Mouse (Mus musculus) heart, postnatal 14 days (tissue): ENCODE measurements around the gene Minos1. TPM values are rescaled to one million over a fixed set of nuclear protein-coding genes. Genes with fewer than 3 reads are reported as not detected.

Experiments
- DNase-seq, 2 experiments: peaks; one replicate each; pipeline ENCODE4 v3.0.0; 2021 to 2022
- intact Hi-C: fragments of 180-260 bp; cut with DNase I; formaldehyde crosslinking; loops from one replicate; pipeline ENCODE4 v1.15.1; 2025
- total RNA-seq, 2 experiments: library from RNA; stranded (reverse); gene quantifications; 2 replicates each; pipeline ENCODE4 v1.2.3; 2021

Gene Minos1
- total RNA-seq, 2 experiments from 2014 or later, result 731 to 790 TPM

GRCm38 (mm10) chr4:139105453-139105852 lies 25.5 kb downstream of the Minos1 start:
- intact Hi-C loops, result no loop called here
- DNase-seq, result no peak

DNA sequence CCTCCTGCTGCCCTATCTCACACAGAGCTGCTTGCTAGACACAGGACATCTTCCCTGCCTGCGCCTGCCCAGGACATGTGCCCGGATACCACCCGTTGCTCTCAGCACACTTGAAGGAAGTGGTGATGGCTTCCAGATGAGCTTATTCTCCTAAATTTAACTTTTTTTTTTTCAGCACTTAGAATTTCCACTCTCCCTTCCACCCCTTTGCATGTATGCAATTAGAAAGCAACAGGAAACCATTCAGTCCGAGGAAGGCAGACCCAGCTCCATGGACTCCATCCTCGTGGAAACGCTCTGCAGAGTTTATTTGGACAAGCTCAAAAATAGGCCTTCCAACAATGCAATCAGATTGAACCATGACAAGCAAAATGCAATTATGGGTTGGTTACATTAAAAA lies 29.4 kb downstream of the Minos1 start:
- intact Hi-C loops, result no loop called here
- no peak for DNase-seq

DNA sequence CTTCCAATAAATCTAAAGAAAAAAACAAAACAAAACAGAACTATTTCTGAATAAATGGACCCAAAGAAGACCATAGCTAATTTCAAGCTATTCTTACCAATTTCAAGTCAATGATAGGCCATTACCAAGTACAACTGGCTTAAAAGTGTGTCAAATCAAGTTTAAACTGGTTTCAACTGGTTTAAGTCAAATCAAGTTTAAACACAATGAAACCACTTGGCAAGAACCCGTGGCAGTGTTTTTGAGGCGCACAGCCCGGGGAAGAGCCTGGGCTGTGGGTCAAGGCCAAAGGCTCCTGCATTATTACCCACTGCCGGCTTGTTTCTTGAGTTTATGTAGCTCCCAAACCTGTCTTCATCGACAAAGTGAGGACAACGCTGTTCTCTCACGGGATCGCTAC lies 30.6 kb downstream of the Minos1 start:
- intact Hi-C loops, result no loop called here
- no peak for DNase-seq

DNA sequence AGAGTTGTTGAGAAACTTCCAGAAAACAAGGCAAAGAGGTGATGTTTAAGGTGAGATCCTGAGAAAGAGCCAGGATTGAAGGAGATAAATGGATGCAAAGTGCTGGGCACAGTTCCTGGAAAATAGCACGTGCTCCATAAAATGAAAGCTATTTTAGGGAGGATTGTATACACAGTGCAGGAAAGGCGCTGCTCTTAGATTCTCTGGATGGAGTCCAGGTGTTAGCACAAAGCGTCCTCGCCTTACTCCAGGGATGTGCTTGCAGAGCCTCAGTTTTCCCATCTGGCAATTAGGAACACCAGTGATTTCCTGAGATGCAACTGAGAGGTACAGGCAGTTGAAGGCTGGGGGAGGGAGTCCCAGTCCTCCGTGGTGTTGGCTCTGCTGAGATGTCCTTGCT lies 34.7 kb downstream of the Minos1 start:
- no peak for DNase-seq
- intact Hi-C loops, result loop anchor here (5.0 kb wide), 1 partner anchor 36 kb away; the partner anchor contains the start of gene Minos1

DNA sequence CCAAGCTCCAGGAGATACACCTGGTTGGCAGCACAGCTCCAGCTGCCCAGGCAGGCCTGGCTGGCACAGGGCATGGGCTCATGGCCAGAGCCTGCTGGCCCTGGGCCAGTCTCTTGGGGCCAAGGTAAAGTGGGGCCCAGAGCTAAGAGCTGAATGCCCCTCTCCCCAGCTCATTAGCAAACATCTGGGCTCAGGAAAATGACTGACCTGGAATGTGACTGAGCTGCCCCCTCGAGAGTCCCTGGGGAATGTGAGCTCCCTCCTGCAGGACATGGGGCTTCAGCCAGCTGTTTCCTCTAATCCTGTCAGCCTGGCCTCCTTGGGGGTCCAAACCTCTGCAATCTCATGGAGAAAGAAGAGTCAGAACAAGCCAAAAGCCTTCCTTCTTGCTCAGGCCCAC lies 35.5 kb downstream of the Minos1 start:
- intact Hi-C loops, result loop anchor here (5.0 kb wide), 1 partner anchor 37 kb away; the partner anchor contains the start of gene Minos1
- peak in 1 of 2 experiments; percentile 39 for DNase-seq

DNA sequence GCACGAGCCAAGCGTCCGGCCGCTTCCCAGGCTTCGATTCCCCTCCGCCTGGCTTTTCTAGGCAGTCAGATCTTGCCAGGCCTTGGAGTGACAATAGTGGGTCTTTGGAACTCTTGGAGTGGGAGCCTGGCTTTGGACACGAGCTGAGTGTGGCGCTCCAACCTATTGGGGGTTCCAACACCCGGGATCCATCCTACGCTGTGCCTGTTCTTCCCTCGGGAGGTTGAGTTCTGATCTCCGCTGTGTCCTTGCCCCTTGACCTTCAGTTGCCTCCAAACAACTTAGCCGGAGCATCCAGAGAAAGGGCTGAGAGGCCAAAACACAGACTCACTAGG lies 37.8 kb downstream of the Minos1 start:
- DNase-seq, result no peak
- intact Hi-C loops, result loop anchor here (5.0 kb wide), 1 partner anchor 99 kb away; the partner anchor contains the start of gene Capzb

- DNase-seq, result peak; percentile 74 to 82
- intact Hi-C loops, result loop anchor here (5.0 kb wide), 1 partner anchor 100 kb away; the partner anchor contains the start of gene Capzb
These were observed 38.3 kb downstream of the Minos1 start, which contains the start of gene Nbl1 for GRCm38 (mm10) chr4:139092356-139093195. Gene Nbl1, minus strand, starts transcription at chr4:139092993.

DNA sequence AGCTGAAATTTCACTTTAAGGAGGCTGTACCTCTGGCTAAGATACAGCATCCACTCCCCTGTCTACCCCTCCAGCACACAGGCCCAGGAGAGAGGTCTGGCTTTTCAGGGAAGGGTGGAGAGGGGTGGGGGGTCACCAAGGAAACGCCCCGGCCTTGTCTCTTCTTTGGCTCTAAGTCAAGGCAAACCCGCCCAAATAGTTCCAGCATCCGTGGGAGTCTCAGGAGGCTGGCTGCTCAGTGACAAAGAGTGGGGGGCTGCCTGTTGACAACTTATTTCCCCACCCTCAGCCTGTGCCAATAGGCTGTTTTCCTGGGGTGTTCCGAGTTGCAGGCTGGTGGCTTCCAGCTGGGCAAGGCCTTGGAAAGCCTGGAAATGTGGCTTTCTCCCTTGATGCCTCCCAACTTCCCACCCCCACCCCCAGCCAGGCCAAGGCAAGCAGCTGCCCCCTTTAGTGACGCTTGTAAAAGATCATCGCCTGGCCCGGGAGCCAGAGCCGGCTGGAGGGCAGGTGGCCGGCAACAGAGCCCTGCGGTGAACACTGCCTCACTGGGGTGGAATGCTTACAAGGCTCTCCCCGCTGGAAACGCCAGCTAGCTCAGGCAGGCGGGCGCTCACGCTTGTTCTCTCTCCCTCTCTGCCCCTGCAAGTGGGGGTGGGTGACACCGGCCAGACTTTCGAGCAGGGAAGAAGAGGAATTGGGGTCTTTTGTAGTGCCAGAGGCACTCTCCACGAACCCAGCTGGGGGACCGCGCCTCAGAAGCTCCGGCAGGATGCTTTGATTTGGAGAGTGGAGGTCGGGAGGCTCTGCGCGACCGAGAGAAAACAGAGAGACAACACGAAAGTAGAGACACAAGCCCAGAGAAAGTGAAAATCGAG lies 39.2 kb downstream of the Minos1 start:
- intact Hi-C loops, result loop anchor here (5.0 kb wide), 1 partner anchor 101 kb away; the partner anchor contains the start of gene Capzb
- peak; percentile 42 to 63 for DNase-seq

DNA sequence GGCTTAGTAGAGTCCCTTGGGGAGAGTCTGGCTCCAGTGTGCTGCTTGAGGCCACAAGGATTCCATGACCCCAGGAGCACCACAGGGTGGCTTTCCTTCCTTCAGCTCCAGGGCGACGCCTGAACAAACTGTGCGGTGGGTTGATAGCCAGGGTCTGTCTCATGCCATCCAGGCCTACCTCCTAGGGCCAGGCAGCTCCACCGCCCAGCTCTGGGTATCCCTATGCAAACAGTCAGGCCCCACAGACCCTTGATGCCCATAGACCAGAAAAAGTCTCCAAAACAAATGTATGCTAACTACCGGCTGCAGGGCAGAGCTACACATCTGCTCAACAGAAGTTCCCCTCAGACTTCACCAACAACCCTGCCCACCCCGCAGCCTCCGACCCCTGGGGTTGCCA lies 39.8 kb downstream of the Minos1 start:
- intact Hi-C loops, result loop anchor here (5.0 kb wide), 1 partner anchor 101 kb away; the partner anchor contains the start of gene Capzb
- DNase-seq, result no peak

GRCm38 (mm10) chr4:139090303-139090940 lies 40.5 kb downstream of the Minos1 start:
- intact Hi-C loops, result loop anchor here (5.0 kb wide), 1 partner anchor 102 kb away; the partner anchor contains the start of gene Capzb
- DNase-seq, result no peak

DNA sequence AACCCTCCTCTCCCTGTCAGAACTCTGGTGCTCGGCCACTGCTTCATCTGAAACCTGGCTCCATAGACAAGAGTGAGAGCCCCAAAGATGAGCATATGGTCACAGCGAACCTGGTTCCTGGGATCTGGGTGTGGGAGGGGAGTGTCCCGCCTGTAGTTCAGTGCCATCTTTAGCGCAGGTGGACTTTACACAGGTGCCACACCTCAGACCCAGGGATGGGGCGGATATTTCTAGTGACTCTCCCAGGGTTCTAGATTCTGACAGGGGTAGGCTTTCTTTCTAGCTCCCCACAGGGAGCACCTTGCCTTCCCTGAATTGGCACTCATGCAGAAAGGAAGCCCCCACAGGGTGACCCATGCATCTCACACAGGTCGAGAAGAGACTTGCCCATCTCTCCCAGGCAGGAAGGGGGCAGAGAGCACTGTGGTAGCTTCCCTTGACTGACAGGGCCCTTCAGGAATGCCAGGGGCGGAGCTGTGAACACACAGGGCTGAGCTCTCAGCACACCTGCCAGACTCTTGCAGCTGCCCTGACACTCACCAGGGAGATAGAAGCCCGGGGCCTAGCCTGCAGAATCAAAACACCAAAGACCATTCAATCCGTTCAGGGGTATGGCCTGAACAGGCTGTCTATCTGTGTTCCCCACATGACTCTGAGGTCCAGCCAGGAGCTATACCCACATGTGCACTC lies 41.8 kb downstream of the Minos1 start:
- intact Hi-C loops, result loop anchor here (5.0 kb wide), 1 partner anchor 93 kb away; no protein-coding TSS in a partner anchor
- no peak for DNase-seq

DNA sequence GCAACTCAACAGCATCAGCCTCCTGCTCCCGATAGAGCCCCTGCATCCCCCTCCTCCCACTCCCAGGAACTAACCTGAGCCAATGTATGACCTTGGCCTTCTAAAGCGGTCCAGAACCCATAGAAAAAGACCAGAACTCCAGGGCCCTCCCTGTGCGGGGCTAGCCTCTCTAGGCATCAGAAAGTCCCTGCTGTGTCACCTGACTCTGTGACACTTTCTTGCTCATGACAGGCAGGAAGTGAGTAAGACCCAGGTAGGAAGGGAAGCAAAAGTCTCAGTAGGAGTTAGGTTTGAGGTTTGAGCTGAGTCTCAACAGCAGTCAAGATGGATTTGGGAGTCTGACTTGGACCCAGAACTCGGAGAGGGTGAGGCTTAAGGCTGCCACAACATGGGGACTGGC lies 43.9 kb downstream of the Minos1 start:
- intact Hi-C loops, result loop anchor here (1.0 to 5.0 kb wide), 3 partner anchors 95 to 200 kb away; no protein-coding TSS in a partner anchor
- DNase-seq, result no peak

DNA sequence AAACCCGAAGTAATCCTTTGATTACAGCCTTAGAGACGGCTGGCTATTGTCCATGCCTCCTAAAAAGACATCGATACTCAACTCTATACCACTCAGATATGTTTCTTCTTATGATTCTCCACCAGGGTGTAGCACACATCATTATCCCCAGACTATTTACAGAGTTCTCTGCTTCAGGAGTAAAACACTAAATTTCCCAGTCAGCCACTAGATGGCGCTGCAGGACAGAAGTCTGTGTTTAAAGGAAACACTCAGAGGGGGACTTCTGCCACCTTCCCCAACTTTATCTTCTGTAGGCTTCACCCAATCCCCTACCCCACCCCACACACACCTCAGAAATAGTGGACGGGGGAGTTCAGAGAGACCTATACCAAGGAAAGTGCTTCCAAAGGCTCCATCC lies 44.9 kb downstream of the Minos1 start:
- DNase-seq, result peak; percentile 88 to 92
- intact Hi-C loops, result loop anchor here (1.0 to 5.0 kb wide), 3 partner anchors 96 to 201 kb away; no protein-coding TSS in a partner anchor

DNA sequence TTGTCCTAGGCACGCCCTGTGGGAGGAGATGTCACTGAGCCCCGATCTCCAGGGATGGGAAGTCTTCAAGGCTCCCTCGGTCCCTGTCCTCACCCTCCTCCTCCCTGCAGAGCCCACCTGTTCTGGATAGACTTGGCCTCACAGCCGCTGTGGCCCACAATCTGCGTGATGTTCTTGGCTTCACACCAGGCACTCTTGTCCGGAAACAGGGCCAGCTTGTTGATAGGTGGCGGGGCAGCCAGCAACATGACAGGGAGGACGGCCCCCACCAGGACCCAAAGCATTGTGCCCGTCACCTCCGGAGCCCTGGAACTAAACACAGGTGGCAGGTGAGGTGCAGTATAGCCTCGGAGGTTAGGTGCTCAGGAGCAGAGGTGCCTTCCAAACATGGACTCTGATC lies 45.6 kb downstream of the Minos1 start:
- DNase-seq, result no peak

DNA sequence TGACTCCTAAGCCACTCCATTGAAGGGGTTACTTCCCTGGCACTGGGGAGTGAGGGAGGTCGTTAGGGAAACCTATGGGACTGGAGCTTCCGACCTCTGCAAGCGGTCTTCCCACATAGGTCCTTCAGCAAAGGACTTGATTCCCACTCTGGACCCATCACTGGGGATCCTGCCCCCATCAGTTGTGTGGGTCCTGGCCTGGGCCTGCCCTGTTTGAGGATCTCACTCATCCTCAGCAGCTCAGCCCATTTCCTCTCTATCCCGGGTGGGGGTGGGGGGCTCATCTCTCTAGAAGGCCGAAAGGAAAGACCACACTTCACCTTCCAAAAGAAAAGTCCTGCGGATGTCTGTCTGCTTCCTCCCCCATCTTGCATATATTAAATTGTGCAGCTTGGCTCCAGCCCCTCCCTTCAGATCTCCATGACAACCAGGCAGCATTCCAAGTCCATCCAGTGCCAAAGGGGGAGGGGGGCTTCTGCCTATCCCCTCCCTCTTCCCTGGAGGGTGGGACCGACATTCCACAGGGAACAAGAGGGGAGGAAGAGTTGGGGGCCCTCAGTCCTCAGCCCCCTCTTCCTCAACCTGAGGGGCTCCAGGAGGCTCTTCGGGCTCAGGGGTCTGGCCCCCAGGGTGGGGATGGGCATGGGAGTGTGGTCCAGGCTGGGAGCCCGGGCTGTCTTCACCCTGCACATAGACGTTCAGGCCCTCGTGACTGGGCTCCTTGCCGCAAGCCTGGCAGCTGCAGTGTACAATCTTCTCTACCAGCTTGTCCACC lies 47.9 kb downstream of the Minos1 start:
- intact Hi-C loops, result no loop called here
- no peak for DNase-seq

More for the DNA sequence above, 45.6 kb downstream of the Minos1 start:
- intact Hi-C loops, result loop anchor here (2.0 to 5.0 kb wide), 2 partner anchors 97 to 249 kb away; no protein-coding TSS in a partner anchor

GRCm38 (mm10) chr4:139081270-139081931 lies 49.5 kb downstream of the Minos1 start:
- intact Hi-C loops, result no loop called here
- no peak for DNase-seq

- no peak for DNase-seq
- intact Hi-C loops, result no loop called here
These were observed 50.7 kb downstream of the Minos1 start for GRCm38 (mm10) chr4:139080259-139080658.

DNA sequence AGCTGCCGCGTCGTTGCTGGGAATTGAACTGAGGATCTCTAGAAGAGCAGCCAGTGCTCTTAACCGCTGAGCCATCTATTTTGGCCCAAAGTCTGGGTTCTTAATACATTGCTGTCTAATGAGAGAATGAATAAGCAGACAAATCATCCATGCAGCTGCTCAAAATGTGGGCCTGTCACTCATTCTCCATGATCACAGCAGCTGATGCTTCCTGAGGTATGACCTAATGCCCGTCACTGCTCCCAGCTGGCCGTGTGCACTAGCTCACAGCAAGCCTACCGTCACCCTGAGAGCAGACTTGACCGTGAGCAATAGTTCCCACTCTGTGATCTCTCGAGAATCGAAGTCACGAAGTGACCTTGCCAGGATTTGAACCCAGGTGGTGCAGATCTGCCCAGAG lies 51.5 kb downstream of the Minos1 start:
- intact Hi-C loops, result loop anchor here (2.0 kb wide), 1 partner anchor 157 kb away; no protein-coding TSS in a partner anchor
- no peak for DNase-seq
